Mouse (Mus musculus) adrenal gland (tissue): ENCODE data around the gene Ift22.
"Not testable (repeated sequence)": the region's sequence is repeated elsewhere in the genome, so short reads cannot be mapped to it uniquely, and the experiment has no call there.

Source experiments
- intact Hi-C: fragments of 180-260 bp; cut with DNase I; formaldehyde crosslinking; loops from one replicate; pipeline ENCODE4 v1.15.1; 2025

Ift22 gene

GRCm38 (mm10) chr5:136943382-136943781 lies 35.4 kb downstream of the Ift22 start:
- intact Hi-C loops, result no loop called here

GRCm38 (mm10) chr5:136945084-136945483 lies 37.1 kb downstream of the Ift22 start:
- intact Hi-C loops, result no loop called here

DNA sequence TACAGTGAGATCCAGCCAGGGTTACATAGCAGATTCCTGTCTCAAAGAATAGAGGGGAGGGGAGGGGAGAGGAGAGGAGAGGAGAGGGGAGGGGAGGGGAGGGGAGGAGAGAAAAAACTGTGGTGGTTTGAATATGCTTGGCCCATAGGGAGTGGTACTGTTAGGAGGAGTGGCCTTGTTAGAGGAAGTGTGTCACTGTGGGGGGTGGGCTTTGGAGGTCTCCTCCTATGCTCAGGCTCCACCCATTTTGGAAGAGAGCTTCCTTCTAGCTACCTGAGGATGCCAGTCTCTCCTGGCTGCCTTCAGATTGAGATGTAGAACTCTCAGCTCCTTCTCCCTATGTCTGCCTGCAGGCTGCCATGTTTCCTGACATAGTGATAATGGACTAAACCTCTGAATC lies 39.9 kb downstream of the Ift22 start:
- intact Hi-C loops, result no loop called here

GRCm38 (mm10) chr5:136949551-136950336 lies 41.8 kb downstream of the Ift22 start:
- intact Hi-C loops, result not testable (repeated sequence)

DNA sequence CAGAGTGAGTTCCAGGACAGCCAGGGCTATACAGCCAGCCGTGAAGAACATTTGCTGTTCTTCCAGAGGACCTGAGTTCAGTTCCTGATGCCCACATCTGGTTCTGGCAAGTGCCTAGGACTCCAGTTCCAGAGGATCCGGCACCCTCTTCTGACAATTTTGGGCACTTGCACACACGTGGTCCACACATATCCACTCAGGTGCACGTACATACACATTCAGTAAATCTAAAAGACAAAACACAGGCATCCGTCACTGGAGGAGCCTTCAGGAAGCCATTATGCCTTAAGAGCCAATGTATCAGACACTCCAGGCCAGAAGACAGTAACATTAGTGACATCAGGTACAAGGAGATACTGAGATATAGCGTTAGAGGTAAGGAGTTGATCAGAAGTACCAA lies 42.6 kb downstream of the Ift22 start:
- intact Hi-C loops, result no loop called here

- intact Hi-C loops, result no loop called here
These were observed 44.2 kb downstream of the Ift22 start for GRCm38 (mm10) chr5:136952153-136952552.

GRCm38 (mm10) chr5:136953015-136953414 lies 45.1 kb downstream of the Ift22 start, which contains the start of gene Fis1:
Gene Fis1, plus strand, starts transcription at chr5:136953275.
- intact Hi-C loops, result no loop called here

DNA sequence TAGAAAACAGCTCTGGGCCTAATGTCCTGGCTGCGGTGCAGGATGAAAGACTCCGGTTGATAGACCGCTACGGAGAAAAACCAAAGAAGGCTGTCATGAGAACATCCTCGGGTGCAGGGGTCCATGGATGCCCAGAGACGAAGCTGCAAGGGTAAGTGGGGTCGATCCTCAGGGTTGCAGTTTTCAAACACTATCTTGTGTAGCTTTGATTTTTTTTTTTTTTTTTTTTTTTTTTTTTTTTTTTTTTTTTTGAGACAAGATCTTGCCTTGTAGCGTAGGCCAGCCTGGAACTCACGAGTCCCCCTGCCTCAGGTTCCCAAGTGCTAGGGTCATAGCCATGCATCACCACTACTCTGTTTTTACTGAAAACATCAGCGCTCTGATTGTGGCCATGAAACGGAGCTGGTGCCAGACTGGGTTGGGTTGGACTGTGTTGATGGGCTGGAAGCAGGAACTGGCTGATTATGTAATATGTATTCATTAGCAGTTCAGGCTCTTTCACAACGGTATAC lies 45.5 kb downstream of the Ift22 start:
- intact Hi-C loops, result no loop called here

DNA sequence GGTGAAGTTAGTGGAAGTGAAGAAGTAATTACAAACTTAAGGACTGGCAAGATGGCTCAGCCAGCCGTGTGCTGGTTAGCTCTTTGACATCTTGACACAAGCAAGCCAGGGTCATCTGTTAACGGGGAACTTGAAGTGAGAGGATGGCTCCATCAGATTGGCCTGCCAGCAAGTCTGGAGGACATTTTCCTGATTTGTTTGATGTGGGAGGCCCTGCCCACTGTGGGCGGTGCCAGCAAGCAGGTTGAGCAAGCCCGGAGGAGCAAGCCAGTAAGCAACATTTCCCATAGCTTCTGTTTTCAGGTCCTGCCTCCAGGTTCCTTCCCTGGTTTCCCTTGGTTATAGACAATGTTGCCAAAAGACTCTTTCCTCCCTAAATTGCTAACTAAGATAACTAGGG lies 47.7 kb downstream of the Ift22 start:
- intact Hi-C loops, result no loop called here

GRCm38 (mm10) chr5:136957250-136957649 lies 49.3 kb downstream of the Ift22 start:
- intact Hi-C loops, result no loop called here

GRCm38 (mm10) chr5:136958991-136959605 lies 51.1 kb downstream of the Ift22 start:
- intact Hi-C loops, result no loop called here

DNA sequence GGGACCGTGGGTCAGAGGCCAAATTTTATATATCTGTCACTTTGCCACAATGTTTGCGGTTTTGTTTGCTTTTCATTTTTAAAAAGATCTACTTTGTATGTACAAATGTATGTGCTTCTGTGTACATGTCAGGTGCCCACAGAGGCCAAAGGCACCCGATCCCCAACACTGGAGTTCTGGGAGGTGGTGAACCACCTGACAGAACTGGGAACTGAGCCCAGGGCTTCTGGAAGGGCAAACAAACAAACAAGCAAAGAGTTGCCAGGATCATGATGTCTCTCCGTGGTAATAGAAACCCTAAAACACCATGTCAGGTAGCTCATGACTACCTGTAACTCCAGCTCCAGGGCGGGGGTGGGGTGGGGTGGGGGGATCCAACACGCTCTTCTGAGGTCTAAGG lies 52.1 kb downstream of the Ift22 start:
- intact Hi-C loops, result no loop called here

DNA sequence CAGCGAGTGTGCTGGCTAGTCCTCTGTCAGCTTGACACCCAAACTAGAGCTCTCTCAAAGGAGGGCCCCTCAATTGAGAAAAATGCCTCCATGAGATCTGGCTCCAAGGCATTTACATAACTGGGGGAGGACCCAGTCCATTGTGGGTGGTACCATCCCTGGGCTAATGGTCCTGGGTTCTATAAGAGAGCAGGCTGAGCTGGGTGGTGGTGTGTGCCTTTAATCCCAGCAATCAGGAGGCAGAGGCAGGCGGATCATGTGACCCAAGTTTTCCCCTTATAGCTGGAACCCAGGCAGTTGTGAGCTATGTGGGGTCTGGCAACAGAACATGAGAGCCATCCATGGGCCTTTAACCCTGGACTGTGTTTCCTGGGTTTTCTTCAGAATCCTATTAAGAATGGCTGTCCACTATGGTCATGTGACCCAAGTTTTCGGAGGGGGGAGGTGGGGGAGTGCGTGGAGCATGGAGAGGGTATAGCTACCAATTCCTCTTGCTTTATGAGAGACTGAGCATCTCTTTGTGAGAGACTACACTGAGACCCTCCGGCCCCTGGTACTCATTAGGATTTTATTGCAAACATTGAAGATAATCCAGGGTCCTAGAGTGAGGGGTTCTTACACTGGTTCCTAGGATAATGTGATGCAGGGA lies 53.5 kb downstream of the Ift22 start:
- intact Hi-C loops, result no loop called here

GRCm38 (mm10) chr5:136961983-136962461 lies 54.1 kb downstream of the Ift22 start:
- intact Hi-C loops, result no loop called here

DNA sequence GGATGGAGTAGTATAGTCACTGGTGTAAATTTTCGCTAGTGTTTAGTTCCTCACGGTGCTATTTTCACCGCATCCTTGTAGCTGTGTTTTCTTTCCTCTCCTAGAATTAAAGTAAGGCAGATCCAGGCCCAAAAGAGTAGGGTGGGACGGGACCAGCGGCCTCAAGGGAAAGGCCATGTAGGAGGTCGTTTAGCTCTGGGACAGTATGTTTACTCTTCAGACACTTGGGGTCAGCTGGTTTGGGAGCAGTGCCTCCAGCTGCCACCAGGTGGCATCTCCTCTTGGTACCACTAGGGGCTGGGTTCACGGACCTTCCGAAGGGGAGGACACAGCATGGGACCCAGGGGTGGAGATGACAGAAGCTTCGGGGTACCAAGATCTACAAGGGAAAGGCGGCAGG lies 54.6 kb downstream of the Ift22 start:
- intact Hi-C loops, result no loop called here

DNA sequence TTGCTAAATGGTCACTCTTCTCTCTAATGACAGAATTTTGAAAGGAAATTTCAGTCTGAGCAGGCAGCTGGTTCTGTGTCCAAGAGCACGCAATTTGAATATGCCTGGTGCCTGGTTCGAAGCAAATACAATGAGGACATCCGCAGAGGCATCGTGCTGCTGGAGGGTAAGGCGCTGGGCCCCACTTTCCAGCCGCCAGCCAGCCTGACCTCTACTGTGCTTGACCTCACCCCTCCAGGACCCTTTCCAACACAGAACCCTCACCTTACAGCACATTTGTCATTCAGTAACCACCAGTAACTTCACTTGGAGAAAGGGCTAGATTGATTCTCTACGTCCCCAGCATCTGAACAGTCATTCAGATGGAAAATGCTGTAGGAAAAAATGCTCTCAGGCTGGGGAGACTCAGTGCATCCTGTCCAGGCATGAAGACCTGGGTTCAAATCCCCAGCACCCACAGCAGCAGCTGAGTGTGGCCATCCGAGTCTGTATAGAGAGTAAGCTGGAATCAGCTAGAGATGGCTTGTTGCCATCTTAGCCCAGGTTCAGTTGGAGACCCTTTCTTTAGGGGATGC lies 55.1 kb downstream of the Ift22 start:
- intact Hi-C loops, result no loop called here
